Mouse (Mus musculus): Measurements from ENCODE around the gene Cox14. TPM values are rescaled to one million over a fixed set of nuclear protein-coding genes. Genes with fewer than 3 reads are reported as not detected.

The Cox14 gene
- 42.0 and 88.3 TPM in 2 replicates for polyA plus RNA-seq (2012; ENCODE audit: low replicate concordance)

DNA sequence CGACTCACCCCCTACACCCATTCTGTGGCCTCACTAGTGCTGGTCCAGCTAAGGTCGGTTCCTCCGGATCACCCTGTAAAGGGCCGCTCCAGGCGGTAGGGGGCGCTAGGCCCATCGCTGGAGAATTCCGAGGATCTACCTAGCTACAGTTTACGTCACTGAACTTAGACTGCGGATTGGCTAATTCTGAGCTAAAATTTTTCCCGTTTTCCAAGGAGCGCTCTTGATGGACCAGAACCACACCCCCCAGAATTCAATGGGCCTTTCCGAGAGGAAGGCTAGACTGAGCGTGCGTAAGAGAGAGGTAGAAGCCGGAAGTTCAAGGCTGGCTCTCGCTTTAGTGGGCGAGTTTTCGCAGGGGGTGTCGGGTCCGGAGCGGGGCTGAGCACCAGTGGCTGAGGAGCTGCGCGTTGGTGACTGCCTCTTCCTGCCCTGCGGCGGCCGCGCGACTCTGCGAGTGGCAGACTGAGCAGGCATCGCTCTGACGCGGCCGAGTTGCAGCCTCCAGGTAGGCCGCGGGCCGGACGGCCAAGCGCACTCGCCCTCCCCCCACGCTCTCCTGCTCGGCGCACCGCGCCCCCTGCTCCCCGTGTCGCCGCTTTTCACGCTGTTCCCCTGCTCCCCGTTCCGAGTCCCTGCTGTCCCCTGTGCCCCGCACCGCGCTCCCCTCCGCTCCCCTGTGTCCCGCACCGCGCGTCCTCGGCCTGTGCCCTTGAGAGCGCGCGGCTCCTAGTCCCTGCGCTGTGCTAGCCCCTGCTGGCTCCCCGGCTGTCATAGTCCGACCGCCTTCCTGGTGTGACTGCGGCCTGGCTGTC lies at the start of gene Cox14:
TSS of gene Cox14 (plus strand) at position 278 of the 815 bp plus-strand sequence.

DNA sequence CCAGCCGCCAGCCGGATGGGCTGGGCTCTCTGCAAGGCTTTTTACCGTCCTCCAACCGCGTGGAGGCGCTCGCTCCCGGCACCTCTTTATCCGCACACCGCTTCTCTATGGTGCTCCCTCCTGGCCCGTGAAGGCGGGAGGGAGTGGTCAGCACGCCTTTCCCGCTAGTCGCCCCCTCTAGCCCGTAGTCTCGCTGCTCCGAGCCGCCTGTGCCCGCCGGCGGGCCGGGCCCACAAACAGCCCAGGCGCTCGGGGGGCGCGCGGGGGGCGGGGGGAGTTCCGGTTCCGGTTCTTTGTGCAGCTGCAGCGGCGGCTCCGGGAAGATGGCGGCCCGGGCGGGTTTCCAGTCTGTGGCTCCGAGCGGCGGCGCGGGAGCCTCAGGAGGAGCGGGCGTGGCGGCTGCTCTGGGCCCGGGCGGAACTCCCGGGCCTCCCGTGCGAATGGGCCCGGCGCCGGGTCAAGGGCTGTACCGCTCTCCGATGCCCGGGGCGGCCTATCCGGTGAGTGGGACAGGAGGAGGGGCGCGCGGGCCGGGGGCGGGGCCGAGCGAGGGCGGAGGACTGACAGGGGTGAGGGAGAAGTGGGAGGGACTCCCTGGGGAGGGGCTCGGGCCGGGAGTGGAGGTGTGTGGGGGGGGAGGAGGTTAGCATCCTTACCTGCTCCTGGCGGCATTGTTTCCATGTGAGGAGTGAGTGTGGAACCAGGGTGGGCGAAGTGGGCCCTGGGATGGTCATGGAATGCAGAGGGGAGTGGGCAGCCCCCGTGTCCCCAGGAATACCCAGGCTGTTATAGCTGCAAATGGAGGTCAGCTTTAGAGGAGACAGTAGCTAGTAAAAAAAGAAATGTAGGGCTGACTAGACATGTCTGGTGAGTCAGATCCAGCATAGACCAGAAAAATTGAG lies 23.2 kb upstream of the Cox14 start, which contains the start of gene Smarcd1:
TSS of gene Smarcd1 (plus strand) at position 131 of the 902 bp plus-strand sequence.

DNA sequence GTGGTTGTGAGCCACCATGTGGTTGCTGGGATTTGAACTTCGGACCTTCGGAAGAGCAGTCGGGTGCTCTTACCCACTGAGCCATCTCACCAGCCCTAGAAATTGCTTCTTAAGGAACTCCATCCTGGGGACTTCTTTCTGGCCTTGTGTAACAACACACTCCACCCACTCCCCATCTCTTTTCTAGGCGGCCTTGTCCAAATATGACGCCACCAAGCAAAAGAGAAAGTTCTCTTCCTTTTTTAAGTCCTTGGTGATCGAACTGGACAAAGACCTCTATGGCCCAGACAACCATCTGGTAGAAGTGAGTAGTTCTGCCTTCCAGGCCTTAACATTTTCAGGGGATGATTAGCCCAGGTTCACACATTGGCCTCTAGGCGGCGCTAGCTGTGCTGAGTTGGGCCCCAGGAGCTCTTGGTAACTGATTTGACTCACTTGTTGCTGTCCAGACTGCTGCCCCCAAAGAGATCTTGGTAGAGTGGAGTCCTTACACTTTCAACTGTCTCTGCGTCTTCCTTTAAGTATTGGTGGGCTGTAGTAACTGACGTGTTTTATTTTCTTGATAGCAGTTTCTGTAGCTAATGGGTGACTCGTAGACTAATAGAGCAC lies 19.9 kb upstream of the Cox14 start, which contains the start of gene Gm17349:
TSS of gene Gm17349 (minus strand) at position 51 of the 609 bp plus-strand sequence.

DNA sequence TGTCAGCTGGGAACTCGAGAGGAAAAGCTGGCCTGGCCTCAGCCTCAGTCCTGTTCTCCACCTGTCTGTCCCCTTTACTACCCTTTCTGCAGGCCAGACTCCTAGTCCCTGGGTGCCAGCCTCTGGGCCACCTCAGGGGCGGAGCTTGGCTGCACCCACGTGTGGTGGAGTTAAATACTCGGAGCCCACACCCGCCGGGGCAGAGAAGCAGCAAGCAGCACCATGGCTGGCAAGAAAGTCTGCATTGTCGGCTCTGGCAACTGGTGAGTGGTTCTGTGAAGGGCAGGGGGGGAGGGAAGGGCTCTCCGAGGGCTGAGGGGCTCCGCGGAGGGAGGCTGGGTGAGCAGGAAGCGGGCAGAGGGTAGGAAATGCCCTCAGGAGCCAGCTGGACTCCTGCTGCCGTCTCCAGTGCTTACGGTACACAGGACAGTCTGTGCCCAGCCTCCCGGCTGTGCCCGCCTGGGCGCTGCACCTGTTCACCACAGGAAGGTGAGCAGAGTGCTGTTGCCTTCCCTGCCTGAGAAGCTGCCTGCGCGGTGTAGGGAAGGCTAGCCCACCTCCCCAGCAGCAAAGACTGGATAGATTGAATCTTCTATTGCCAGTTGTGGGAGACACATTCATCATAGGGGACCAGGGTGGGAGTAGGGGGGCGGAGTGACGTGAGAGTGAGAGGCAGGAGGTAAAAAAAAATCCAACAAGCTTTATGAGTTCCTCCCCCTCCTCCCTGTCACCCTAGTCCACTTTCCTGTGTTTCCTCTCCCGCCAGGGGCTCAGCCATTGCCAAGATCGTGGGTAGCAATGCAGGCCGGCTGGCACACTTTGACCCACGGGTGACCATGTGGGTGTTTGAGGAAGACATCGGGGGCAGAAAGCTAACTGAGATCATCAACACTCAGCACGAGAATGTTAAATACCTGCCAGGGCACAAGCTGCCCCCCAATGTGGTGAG lies 7.8 kb upstream of the Cox14 start, which contains the start of gene Gpd1:
TSS of gene Gpd1 (plus strand) at position 130 of the 949 bp plus-strand sequence.

DNA sequence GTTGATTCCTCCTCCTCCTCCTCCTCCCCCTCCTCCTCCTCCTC lies 47.3 kb downstream of the Cox14 start, which contains the start of gene Cers5:
TSS of gene Cers5 (minus strand) at position 5 of the 44 bp plus-strand sequence.

Other genes with a start within 250 kb of the Cox14 start
- 0.02 TPM in 1 of 2 replicates, not detected in the other for gene Faim2, start 197.5 kb upstream of the Cox14 start, polyA plus RNA-seq (2012; ENCODE audit: low replicate concordance)
- not detected in 2 replicates for gene Aqp2, start 146.6 kb upstream of the Cox14 start, polyA plus RNA-seq (2012; ENCODE audit: low replicate concordance)
- not detected in 2 replicates for gene Aqp5, start 134.8 kb upstream of the Cox14 start, polyA plus RNA-seq (2012; ENCODE audit: low replicate concordance)
- gene Aqp6, start 124.2 kb upstream of the Cox14 start, polyA plus RNA-seq (2012; ENCODE audit: low replicate concordance), result not detected in 2 replicates
- 2.9 and 10.5 TPM in 2 replicates for gene Racgap1, start 74.0 kb upstream of the Cox14 start, polyA plus RNA-seq (2012; ENCODE audit: low replicate concordance)
- 0.12 and 0.14 TPM in 2 replicates for gene Asic1, start 55.2 kb upstream of the Cox14 start, polyA plus RNA-seq (2012; ENCODE audit: low replicate concordance)
- 40.5 and 45.4 TPM in 2 replicates for gene Smarcd1, start 23.5 kb upstream of the Cox14 start, polyA plus RNA-seq (2012; ENCODE audit: low replicate concordance)
- gene Gm17349, start 20.1 kb upstream of the Cox14 start, polyA plus RNA-seq (2012; ENCODE audit: low replicate concordance), result 9.8 and 58.8 TPM in 2 replicates
- gene Gpd1, start 8.1 kb upstream of the Cox14 start, polyA plus RNA-seq (2012; ENCODE audit: low replicate concordance), result 10.7 and 22.7 TPM in 2 replicates
- gene Cers5, start 47.3 kb downstream of the Cox14 start, polyA plus RNA-seq (2012; ENCODE audit: low replicate concordance), result 25.3 and 36.1 TPM in 2 replicates
- 3.0 and 4.2 TPM in 2 replicates for gene Lima1, start 149.8 kb downstream of the Cox14 start, polyA plus RNA-seq (2012; ENCODE audit: low replicate concordance)
- not detected in 2 replicates for gene Fam186a, start 241.4 kb downstream of the Cox14 start, polyA plus RNA-seq (2012; ENCODE audit: low replicate concordance)
- gene Larp4, start 244.4 kb downstream of the Cox14 start, polyA plus RNA-seq (2012; ENCODE audit: low replicate concordance), result 7.4 and 12.6 TPM in 2 replicates